Mouse (Mus musculus) heart, adult 8-10 months (tissue): ENCODE data around the gene Wdr46. TPM values are rescaled to one million over a fixed set of nuclear protein-coding genes. Genes with fewer than 3 reads are reported as not detected.
"Not testable (repeated sequence)": the region's sequence is repeated elsewhere in the genome, so short reads cannot be mapped to it uniquely, and the experiment has no call there.

Experiments used
- DNase-seq: peaks from one replicate; pipeline ENCODE4 v3.0.0; 2022; ENCODE audit warnings: low spot score
- total RNA-seq, 4 experiments: library from RNA; stranded (reverse); gene quantifications; 2 replicates each; pipeline ENCODE4 v1.2.4; 2022

Wdr46 gene
- total RNA-seq, 4 experiments from 2014 or later = 10.1 to 12.8 (median 11.6) TPM

DNA sequence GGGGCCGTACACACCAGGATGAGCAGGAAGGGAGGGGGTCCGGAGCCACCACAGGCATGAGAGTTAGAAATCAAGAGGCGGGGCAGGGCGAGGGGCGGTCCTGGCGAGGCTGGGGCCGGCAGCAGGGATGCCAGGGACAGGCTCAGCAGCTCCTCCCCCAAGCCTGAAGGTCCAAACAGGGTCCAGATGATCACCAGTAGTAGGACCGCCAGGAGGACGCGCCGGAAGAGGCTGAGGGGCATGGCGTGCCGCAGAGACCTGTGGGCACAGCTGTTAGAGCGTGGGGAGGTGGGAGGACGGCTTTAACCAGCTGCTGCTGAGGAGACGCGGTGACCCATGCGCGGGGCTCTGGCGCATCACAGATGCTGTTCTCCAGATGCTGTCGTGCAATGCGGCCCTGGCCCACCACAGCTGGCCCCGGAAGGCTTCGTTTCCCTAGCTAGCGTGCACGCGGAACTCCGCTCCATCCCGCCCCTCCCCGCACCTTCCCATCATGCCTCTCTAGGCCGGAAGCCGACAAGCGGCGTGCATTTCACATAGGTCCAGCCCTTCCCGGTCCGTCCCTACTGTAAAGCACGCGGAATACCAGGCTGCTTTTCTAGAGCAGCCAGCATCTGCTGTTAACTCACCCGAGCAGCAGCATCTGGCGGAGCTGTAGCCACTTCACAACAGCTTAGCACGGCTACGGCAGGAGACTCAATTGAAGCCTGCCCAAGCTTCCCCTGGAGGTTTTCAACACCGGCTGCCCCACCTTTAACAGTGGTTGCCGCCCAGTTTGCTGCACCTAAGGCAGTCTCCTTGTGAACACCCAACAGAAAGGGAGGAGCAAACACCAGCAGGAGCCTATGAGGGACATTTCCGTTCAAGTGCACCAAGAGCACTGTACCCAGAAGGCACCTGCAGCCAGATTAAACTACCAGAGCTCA, 10.8 kb downstream of the Wdr46 start, which contains the start of gene B3galt4:
B3galt4 (minus strand) TSS at position 468 of the 926 bp plus-strand sequence.
- DNase-seq = peak; percentile 74

DNA sequence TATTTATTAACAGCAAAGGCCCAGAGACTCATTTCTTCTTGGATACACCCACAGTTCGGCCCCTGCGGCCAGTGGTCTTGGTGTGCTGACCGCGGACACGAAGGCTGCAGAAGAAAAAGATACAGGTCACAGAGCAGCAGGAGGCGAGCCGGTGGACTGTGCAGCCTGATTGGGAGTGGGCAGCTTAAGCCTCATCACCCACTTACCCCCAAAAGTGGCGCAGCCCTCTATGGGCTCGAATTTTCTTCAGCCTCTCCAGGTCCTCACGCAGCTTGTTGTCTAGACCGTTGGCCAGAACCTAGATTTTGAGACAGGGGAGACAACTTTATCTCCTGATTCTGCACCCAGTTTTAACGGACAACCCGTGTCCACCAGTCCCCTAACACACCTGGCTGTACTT, 11.6 kb downstream of the Wdr46 start:
- not testable (repeated sequence) for DNase-seq

DNA sequence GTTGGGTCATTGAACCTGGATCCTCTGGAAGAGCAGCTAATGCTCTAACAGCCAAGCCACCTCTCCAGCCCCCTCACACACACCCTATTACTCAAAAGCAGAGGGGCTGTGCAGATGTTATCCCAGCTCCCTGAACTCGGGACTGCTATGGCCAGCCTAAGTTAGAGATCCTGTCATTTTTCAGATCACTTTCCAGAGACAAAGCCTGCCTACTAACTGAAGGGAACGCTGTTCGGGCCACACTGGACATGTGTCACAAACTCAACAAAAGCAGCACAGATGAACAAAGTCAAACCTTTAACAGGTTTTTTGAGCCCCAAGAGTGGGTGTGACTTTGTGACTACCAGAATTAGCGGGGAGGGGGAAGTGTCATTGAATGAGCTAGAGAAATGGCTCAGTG, 12.4 kb downstream of the Wdr46 start:
- DNase-seq = no peak

DNA sequence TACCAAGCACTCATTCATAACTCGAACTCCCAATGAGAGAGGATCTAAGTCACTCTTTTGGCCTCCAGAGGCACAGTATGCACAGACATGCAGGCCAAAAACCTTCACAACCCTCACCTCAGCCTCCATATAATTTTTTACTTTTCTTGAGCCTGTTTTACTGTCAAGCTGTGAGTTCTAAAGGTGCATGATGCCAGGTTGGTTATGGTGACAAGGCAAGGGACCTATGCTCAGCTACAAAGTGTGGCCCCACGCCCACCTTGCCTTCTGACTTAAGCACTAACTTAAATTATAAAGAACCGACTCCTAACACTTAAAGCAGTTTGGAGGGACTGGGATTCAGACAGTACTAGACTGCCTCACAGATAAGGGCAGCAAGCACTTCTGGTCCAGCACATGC, 12.8 kb downstream of the Wdr46 start:
- DNase-seq = no peak

DNA sequence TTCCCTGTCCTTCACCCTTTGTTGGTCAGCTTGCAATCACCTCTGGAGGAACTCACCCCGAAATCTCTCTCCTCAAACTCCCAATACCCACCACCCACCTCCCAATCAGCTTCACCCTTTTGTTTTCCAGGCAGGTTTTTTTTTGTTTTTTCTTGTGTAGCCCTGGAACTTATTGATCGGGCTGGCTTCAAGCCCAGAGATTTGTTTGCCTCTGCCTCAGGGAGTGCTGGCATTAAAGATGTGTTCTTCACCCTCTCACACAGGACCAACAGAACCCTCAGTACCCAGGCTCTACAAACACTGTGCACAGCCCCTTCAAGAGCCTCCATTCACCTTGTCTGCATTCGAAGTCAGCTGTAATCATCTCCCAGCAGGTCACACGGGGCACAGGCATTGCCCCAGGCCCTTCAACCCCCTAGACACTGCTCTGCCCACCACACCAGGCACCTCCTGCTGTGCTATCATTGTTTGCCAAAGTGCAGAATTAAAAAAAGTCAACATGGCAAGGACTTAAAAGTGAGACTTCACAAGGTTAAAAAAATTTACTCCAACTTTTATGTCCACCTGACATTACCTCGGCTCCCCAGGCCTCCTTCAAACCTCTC, 13.6 kb downstream of the Wdr46 start:
- no peak for DNase-seq

DNA sequence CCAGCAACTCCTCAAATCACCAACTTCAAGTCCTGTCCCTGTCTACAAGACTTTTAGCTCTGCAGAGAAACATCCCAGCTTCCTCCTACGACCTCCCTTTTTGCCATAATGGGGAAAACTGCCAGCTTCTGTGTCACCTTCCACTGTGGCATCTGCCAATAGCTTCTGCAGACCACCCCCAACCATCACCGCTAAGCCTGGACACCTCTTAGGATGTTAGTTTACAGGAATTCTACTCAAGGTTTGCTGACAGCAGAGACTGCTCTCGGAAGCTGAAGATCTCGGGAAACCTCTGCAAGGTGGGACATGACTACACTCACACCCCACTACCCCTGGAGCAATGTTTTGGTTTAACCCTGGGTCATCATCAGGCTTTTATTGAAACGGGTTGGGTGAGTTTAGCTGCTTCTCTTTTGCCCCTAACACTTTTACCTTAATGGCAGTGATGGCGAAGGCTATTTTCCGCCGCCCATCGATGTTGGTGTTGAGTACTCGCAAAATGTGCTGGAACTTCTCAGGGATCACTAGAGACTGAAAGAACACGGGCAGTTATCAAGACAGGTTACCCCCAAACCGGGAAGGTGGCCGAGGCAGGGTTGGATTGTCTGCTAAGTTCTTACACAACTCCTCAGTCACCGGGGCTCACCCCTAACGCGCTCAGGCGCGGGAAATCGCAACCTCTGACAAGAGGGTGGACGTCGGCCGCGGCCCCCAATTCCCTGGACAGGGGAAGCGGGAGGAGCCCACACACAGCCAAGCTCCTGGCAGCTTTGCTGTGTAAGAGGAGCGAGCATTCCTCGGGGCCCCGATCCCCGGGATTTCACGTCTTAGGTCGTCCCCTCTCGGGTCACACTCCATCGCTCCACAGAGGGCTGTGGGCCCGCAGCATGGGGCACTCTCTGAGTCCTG, 14.4 kb downstream of the Wdr46 start:
- no peak for DNase-seq

DNA sequence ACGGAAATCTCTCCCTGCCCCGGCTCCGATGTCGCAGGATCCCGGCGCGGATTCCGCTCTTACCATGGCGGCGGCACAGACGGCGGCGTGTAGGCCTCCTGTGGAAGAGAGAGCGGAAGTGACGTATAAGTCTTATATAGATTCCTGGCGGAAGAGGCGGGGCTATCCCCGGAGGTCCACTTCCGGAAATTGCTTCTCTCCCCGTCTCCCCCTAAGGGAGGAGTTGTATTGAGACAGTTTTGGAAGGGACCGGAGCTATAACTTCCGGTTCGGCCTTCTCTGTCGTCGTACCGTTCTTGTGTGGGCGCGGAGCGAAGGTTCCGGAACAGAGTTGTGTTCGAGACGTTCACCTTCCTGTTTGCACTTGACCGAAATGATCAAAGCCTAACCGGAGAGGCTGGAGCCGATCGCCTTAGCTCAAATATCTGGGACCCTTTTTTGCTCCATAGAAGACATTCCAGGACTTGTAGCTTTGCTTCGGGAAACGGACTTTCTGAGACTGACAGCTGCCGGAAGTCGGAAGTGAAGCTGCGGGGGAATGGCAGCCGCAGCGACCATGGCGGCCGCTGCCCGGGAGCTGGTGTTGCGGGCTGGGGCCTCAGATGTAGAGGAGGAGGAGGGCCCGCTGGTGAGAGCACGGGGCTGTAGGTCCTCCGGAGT, 15.2 kb downstream of the Wdr46 start, which contains the start of the genes Vps52 and Rps18:
Vps52 (plus strand) TSS at position 258 of the 660 bp plus-strand sequence.
Rps18 (minus strand) TSS at position 447 of the 660 bp plus-strand sequence.
- peak; percentile 98 for DNase-seq

DNA sequence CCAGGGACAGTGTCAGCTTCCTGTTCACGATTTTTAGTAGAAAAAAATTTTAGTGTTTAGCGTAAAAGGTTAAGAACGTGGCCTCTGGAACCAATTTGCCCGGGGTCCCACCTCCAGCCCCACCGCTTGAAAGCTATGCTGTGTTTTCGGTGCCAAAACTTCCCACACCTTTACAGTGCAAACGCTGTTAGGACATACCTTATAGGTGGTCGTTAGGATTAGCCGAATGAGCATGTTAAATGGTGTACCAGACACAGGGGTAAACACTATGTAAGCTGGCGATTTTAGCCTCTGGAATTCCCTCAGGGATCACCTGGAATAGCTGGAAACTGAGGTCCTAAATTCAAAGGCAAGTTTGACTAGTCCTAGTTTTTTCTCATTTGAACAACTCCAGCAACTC, 15.9 kb downstream of the Wdr46 start:
- no peak for DNase-seq

DNA sequence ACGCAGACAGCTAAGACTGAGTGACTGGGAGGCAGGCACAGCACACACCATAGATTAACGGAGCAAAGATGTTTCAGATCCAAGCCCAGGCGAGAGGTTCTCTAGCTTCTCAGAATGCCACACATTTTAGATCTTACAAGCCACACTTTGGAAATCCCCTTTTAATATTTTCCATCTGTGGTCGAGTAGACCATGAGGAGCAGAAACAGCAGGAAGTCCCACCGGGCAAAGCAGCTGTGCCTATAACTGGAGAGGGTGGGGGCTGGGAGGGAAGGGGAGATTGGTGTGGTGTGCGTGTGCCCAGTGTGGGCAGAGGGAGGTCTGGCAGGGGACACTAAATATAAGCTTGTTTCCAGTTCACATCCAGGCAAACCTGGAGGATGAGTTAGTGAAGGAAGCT, 17.0 kb downstream of the Wdr46 start:
- no peak for DNase-seq

DNA sequence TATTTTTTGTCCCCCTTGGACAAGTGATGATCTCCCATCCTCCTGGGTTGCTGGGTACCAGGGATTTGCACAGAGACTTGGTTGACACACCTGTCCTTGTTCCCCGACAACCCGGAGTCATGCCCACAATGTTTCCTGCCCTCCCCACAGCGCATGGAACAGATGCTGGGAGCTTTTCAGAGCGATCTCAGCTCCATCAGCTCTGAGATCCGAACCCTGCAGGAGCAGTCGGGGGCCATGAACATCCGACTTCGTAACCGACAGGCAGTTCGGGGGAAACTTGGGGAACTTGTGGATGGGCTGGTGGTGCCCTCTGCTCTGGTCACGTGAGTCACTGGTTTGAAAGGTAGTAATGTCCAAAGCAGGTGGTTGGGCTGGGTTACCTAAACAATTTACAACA, 18.0 kb downstream of the Wdr46 start:
- DNase-seq = no peak

DNA sequence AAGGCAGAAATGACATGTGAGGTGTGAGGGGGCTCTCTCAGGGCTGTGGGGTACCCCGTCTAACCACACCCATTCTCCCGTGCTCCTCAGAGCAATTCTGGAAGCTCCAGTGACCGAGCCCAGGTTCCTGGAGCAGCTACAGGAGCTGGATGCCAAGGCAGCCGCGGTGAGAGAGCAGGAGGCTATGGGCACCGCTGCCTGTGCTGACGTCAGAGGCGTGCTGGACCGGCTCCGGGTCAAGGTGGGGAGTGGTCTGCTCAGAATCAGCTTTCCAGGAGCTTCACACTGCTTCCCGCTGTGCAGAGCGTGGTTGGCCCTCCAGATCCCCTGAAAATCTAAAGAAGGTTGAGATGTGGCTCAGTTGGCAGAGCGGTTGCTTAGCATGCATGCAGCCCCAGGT, 18.7 kb downstream of the Wdr46 start:
- no peak for DNase-seq

DNA sequence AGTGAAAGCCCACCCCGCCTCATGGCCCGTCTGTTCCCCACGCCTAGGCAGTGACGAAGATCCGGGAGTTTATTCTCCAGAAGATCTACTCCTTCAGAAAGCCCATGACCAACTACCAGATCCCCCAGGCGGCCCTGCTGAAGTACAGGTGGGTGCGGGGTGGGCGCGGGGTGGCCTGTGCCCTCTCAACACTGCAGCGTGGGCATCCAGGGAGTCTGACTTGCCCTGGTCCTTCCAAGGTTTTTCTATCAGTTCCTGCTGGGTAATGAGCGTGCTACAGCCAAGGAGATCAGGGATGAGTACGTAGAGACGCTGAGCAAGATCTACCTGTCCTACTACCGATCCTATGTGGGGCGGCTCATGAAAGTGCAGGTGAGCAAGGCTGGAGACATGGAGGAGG, 19.5 kb downstream of the Wdr46 start:
- DNase-seq = no peak

DNA sequence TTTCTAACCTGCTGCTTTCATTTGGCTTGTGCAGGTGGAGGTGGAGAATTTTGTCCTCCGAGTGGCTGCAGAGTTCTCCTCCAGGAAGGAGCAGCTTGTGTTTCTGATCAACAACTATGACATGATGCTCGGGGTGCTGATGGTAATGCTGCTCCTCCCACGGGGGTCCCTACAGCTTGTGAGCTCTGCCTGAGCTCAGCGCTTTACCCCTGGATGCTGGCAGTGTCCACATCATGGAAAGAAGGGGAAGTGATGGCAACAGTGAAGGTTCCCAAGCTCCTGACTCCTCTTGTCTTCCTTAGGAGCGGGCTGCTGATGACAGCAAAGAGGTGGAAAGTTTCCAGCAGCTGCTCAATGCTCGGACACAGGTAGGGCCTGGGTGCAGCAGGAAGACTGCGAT, 22.4 kb downstream of the Wdr46 start:
- no peak for DNase-seq

DNA sequence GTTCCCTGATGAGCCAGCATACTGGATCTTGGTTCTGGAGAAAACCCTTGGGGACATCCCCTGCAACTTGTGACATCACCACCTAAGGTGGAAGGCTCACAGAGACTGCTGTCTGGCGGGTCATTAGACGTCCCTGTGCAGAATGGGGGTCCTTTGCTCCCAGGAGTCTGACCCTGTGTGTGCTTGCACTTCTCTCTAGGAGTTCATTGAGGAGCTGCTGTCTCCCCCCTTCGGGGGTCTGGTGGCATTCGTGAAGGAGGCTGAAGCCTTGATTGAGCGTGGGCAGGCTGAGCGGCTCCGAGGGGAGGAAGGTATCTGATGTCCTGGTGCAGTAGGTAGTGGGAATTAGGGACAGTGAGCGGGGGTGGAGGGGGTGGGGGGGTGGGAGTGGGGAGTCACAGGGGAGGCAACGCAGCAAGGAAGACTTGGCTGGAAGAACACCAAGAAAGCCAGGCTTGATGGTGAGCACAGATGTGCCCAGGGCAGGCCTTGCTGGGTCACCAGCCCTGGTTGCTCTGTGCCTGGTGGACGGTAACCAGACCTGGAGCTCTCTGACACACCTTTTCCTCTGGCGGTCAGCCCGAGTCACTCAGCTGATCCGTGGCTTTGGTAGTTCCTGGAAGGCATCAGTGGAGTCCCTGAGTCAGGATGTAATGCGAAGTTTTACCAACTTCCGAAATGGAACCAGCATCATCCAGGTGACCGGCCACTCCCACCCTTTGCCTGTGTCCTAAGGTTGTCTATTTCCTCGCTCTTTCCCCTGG, 24.8 kb downstream of the Wdr46 start:
- DNase-seq = no peak

DNA sequence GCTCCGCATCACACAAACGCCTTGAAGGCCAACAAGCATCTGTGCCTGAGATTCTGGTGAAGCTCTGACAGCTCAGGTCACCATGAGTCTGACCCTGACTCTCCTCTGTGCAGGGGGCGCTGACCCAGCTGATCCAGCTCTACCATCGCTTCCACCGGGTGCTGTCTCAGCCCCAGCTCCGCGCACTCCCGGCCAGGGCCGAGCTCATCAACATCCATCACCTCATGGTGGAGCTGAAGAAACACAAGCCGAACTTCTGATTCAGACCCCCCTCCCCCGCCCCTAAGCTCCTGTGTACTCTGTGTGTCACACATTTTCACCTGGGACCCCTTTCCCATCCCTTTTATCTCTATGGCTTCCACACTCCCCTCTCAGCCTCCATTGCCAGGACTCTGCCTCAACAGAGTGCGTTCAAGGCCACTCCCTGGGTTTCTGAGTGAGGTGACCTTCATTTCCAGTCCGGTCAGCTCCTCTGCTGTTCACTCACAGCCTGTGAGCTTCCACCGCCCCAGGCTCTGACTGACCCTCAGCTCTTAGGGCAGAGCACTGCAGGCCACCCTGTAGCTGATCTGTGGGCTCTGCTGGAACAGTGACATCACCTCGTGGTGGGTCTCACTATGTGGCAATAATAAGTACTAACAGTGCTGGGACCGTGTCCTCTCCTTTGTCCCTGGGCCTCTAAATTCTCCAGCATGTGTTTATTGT, 25.5 kb downstream of the Wdr46 start:
- DNase-seq = no peak

DNA sequence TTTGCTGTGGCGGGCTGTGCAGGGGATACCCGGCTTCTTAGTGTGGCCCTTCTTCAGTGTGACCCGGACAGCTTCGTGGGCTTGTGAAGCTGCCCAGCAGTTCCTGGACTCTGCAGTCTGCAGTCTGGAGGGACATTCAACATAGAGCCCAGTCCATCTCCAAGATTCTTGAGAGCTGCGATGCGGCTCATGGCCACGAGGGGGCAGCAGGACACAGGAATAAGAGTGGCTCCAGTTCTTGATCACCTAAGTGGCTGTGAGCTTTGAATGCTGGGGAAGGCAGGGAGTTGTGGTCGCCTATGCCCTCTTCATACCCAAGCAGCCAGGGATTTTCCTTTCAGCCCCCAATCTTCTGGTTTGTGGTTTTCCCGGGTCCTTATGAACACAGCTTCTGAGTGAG, 28.0 kb downstream of the Wdr46 start:
- DNase-seq = peak; percentile 77

DNA sequence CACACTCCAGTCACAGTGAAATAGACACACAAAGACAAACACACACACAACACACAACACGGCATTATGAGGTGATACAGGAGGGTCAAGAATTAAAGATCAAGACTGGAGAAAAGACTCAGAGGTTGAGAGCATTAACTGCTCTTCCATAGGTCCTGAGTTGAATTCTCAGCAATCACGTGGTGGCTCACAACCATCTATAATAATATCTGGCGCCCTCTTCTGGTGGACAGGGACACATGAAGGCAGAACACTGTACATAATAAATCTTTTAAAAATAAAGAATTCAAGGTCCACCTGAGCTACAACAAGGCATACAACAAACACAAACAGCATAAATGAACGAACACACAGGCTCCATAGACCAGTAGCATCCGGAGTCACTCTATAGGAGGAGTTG, 28.5 kb downstream of the Wdr46 start:
- no peak for DNase-seq

DNA sequence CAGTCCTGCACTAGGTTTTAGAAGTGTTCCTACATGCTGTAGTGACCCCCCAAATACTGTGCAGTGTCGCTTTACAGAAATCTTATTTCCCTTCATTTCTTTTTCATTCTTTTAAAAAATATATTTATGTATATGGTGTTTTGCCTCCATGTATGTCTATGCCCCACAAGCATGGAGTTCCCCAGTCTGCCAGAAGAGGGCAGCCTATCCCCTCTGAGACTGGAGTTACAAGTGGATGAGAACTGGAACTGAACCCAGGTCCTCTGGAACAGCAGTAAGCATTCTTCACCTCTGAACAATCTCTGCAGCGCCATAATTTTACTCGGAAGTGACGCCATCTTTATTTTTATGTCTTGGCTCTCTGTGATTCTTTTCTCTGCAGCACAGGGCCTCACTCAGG, 28.9 kb downstream of the Wdr46 start:
- no peak for DNase-seq

DNA sequence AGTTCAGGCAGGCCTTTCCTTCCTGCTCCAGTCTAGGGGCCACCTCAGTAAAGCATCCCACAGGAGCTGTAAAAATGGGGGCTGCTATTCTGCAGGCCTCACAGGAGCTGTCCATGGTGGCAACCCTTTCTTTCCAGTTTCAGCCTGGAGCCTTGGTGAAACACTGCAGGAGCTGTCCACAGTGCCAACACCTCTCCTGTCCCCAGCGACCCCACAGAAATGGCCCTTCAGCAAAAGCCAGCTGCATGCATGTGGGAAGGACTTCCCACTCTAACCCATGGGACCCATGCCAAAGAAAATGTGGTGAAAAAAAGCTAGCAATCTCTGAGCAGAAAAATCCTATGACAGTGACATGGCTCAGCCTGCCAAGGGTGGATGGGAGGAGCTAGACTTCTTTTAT, 32.2 kb downstream of the Wdr46 start:
- no peak for DNase-seq

DNA sequence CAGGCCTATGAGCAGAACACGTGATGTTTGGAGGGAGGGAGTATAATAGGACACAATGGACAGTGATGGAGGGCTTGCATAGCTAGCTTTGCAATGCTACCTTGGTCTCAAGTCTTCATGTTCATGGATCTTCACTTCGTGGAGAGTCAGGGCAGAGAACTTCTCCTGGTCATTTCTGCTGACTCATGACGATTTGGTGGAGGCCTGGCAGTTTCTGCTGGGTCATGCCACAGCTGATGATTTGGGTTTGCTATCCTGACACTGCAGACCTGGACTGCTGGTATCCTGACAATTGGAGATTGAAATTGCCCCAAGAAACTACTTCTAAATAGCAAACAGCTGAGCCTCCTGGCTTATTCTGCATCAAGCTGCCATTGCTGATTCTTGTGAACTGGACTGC, 33.1 kb downstream of the Wdr46 start:
- no peak for DNase-seq
